Mouse (Mus musculus) heart, embryonic 14.5 days (tissue): Measurements from ENCODE around the gene Pax5. TPM values are rescaled to one million over a fixed set of nuclear protein-coding genes. Genes with fewer than 3 reads are reported as not detected.

Source experiments
- ATAC-seq: fragments of 200-750 bp; cut with Nextera tagmentation; 2 replicates; pipeline ENCODE4 v1.8.0; 2017; ENCODE audit warnings: low read depth, moderate TSS enrichment; ENCODE audit not compliant: insufficient number of reproducible peaks, insufficient read depth, low FRiP score
- H3K27ac ChIP-seq, 2 experiments: fragments of 200-500 bp in 1 of 2; fragments of 300-500 bp in 1 of 2; sonication (generic) in 1 of 2; replicated peaks in 1 of 2; 2 replicates each; pipeline ENCODE4 v1.5.1; 2012 to 2014; ENCODE audit warnings: low read depth in 2 of 2, low read length in 2 of 2, control low read depth in 1 of 2, mild to moderate bottlenecking in 1 of 2, mixed read lengths in 1 of 2; ENCODE audit not compliant: control insufficient read depth in 1 of 2, insufficient read depth in 1 of 2
- H3K27me3 ChIP-seq: fragments of 300-500 bp; sonication (generic); 2 replicates; pipeline ENCODE4 v1.6.1; 2014; ENCODE audit warnings: mild to moderate bottlenecking, low read length, control low read depth; ENCODE audit not compliant: control insufficient read depth, insufficient read depth
- H3K36me3 ChIP-seq: fragments of 300-500 bp; sonication (generic); 2 replicates; pipeline ENCODE4 v1.6.1; 2014; ENCODE audit warnings: mild to moderate bottlenecking, control low read depth, low read length, mixed read lengths; ENCODE audit not compliant: control insufficient read depth, insufficient read depth
- H3K4me1 ChIP-seq, 2 experiments: fragments of 200-500 bp in 1 of 2; fragments of 300-500 bp in 1 of 2; sonication (generic) in 1 of 2; 2 replicates each; pipeline ENCODE4 v1.6.1; 2012 to 2014; ENCODE audit warnings: low read length in 2 of 2, control low read depth in 1 of 2, mixed read lengths in 1 of 2; ENCODE audit not compliant: control insufficient read depth in 2 of 2, insufficient read depth in 2 of 2
- H3K4me2 ChIP-seq: fragments of 300-500 bp; sonication (generic); 2 replicates; pipeline ENCODE4 v1.6.1; 2014; ENCODE audit warnings: mild to moderate bottlenecking, low read length
- H3K4me3 ChIP-seq, 2 experiments: fragments of 200-500 bp in 1 of 2; fragments of 300-500 bp in 1 of 2; sonication (generic) in 1 of 2; 2 replicates each; pipeline ENCODE4 v1.5.1; 2012 to 2014; ENCODE audit warnings: low read length in 2 of 2, mild to moderate bottlenecking in 2 of 2, control low read depth in 1 of 2, low read depth in 1 of 2, moderate library complexity in 1 of 2; ENCODE audit not compliant: control insufficient read depth in 1 of 2, insufficient read depth in 1 of 2
- H3K9ac ChIP-seq: fragments of 300-500 bp; sonication (generic); 2 replicates; pipeline ENCODE4 v1.6.1; 2014; ENCODE audit warnings: mild to moderate bottlenecking, low read length
- H3K9me3 ChIP-seq: fragments of 300-500 bp; sonication (generic); 2 replicates; pipeline ENCODE4 v1.6.1; 2016; ENCODE audit warnings: low read length, control low read depth; ENCODE audit not compliant: control insufficient read depth
- WGBS: fragments of 180-500 bp; shearing (Covaris S2); extraction: QIAGEN DNeasy Blood & Tissue Kit; methylation state at CpG from one replicate; pipeline ENCODE4 v1.1.7; 2014; 5-methylcytosine and 5-hydroxymethylcytosine counted together
- polyA plus RNA-seq: library from polyadenylated mRNA; unstranded; fragments of >200 nt; fragmentation: Nextera tagmentation; extraction: Ambion mirVana; gene quantifications from 2 replicates; pipeline ENCODE4 v1.2.1, GENCODE M21; 2014

Gene Pax5
- polyA plus RNA-seq, 1 experiment from 2014 or later = not detected

DNA sequence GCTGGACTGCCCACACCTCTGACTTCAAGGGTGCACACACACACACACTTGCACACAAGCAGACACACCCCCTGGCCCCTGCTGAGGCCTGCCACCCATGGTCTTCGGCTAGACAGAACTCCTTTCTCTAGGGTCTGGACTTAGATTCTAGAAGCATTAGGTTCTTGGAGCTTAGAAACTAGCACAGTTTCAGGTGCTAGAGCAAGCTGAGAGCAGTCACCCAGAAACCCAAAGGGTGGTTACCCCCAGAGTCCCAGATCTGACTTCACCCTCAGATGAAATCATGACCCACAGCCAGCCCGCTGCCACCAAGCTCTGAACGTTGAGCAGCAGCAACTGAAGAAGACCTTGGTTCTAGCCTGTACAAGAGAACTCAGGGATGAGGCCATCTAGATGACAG, 38.8 kb downstream of the Pax5 start:
- H3K36me3 ChIP-seq = no peaks in the 10 kb centered on the region
- no peak for ATAC-seq
- no peaks in the 10 kb centered on the region for H3K4me1 ChIP-seq
- H3K4me3 ChIP-seq = no peak overlapping the region
- no peak overlapping the region for H3K4me2 ChIP-seq
- WGBS = 82% methylated on average over 3 of the region's 3 CpGs
- H3K27me3 ChIP-seq = peaks cover 9% of the 10 kb centered on the region
- H3K9ac ChIP-seq = no peak overlapping the region
- H3K9me3 ChIP-seq = no peaks in the 10 kb centered on the region
- H3K27ac ChIP-seq = no peak overlapping the region

GRCm38 (mm10) chr4:44671035-44671434, 39.3 kb downstream of the Pax5 start:
- 77% methylated on average over 2 of the region's 2 CpGs for WGBS
- no peaks in the 10 kb centered on the region for H3K9me3 ChIP-seq
- H3K4me2 ChIP-seq = no peak overlapping the region
- no peaks in the 10 kb centered on the region for H3K4me1 ChIP-seq
- no peaks in the 10 kb centered on the region for H3K36me3 ChIP-seq
- H3K4me3 ChIP-seq = no peak overlapping the region
- no peak overlapping the region for H3K9ac ChIP-seq
- ATAC-seq = no peak
- peaks cover 14% of the 10 kb centered on the region for H3K27me3 ChIP-seq
- H3K27ac ChIP-seq = no peak overlapping the region

- no peaks in the 10 kb centered on the region for H3K9me3 ChIP-seq
- H3K27me3 ChIP-seq = peaks cover 20% of the 10 kb centered on the region
- 76% methylated on average over 4 of the region's 4 CpGs for WGBS
- ATAC-seq = no peak
- H3K36me3 ChIP-seq = no peaks in the 10 kb centered on the region
- H3K4me1 ChIP-seq = no peaks in the 10 kb centered on the region
- H3K4me2 ChIP-seq = no peak overlapping the region
- H3K27ac ChIP-seq = no peak overlapping the region
- H3K9ac ChIP-seq = no peak overlapping the region
- H3K4me3 ChIP-seq = no peak overlapping the region
Observed at GRCm38 (mm10) chr4:44670380-44670779, 39.9 kb downstream of the Pax5 start.

GRCm38 (mm10) chr4:44669485-44670181, 40.7 kb downstream of the Pax5 start:
- no peak for ATAC-seq
- peaks cover 28% of the 10 kb centered on the region for H3K27me3 ChIP-seq
- H3K4me3 ChIP-seq = no peak overlapping the region
- WGBS = 81% methylated on average over 7 of the region's 7 CpGs
- no peaks in the 10 kb centered on the region for H3K4me1 ChIP-seq
- H3K9me3 ChIP-seq = no peaks in the 10 kb centered on the region
- no peak overlapping the region for H3K9ac ChIP-seq
- no peak overlapping the region for H3K4me2 ChIP-seq
- no peak overlapping the region for H3K27ac ChIP-seq
- no peaks in the 10 kb centered on the region for H3K36me3 ChIP-seq

GRCm38 (mm10) chr4:44668574-44668973, 41.7 kb downstream of the Pax5 start:
- no peak overlapping the region for H3K9ac ChIP-seq
- 0 out of 4 replicates have a peak, but pooled peaks cover 0 to under 1% of the 10 kb centered on the region in 2 experiments for H3K4me1 ChIP-seq
- H3K27me3 ChIP-seq = peaks cover 38% of the 10 kb centered on the region
- no peak for ATAC-seq
- H3K4me3 ChIP-seq = no peak overlapping the region
- no peaks in the 10 kb centered on the region for H3K36me3 ChIP-seq
- no peak overlapping the region for H3K4me2 ChIP-seq
- H3K27ac ChIP-seq = no peak overlapping the region
- WGBS = 66% methylated on average over 6 of the region's 6 CpGs
- H3K9me3 ChIP-seq = no peaks in the 10 kb centered on the region

GRCm38 (mm10) chr4:44668172-44668571, 42.1 kb downstream of the Pax5 start:
- 52% methylated on average over 3 of the region's 3 CpGs for WGBS
- 0 out of 4 replicates have a peak, but pooled peaks cover 0 to 3% of the 10 kb centered on the region in 2 experiments for H3K4me1 ChIP-seq
- H3K36me3 ChIP-seq = no peaks in the 10 kb centered on the region
- H3K9ac ChIP-seq = no peak overlapping the region
- H3K4me2 ChIP-seq = no peak overlapping the region
- H3K27me3 ChIP-seq = peaks cover 42% of the 10 kb centered on the region
- ATAC-seq = no peak
- no peak overlapping the region for H3K27ac ChIP-seq
- no peak overlapping the region for H3K4me3 ChIP-seq
- no peaks in the 10 kb centered on the region for H3K9me3 ChIP-seq

DNA sequence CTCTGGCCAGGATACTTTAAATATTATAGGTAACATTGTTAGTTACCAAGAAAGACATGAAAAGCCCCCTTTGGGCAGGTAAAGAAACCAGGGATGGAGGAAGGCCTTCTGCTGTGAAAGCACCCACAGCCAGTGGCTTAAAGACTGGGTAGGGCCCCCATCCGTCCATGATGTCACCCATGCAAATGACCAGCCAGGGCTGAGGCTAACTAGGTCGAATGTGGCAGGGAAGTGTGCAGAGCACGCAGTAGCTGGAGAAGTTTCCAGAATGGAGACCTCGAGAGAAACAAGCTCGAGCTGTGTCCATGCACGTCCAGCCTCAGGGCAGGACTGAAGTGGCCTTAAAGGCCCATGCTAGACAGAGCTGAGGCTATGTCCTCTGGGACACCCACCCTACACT, 42.9 kb downstream of the Pax5 start:
- no peak overlapping the region for H3K9ac ChIP-seq
- H3K27me3 ChIP-seq = peaks cover 47% of the 10 kb centered on the region
- WGBS = 65% methylated on average over 6 of the region's 6 CpGs
- no peak overlapping the region for H3K4me2 ChIP-seq
- no peaks in the 10 kb centered on the region for H3K9me3 ChIP-seq
- no peak overlapping the region for H3K4me3 ChIP-seq
- H3K36me3 ChIP-seq = no peaks in the 10 kb centered on the region
- no peak for ATAC-seq
- H3K27ac ChIP-seq = no peak overlapping the region
- H3K4me1 ChIP-seq = 0 out of 4 replicates have a peak, but pooled peaks cover 0 to 3% of the 10 kb centered on the region in 2 experiments

GRCm38 (mm10) chr4:44664767-44665056, 45.6 kb downstream of the Pax5 start:
- 0 out of 4 replicates have a peak, but pooled peaks cover 0 to 3% of the 10 kb centered on the region in 2 experiments for H3K4me1 ChIP-seq
- peak overlapping the region; percentile 52; the same call in 1 of the 2 replicates for H3K9ac ChIP-seq
- H3K27ac ChIP-seq = no peak overlapping the region
- H3K4me2 ChIP-seq = peak overlapping the region; percentile 98
- peak overlapping the region; percentile 51 to 57 for H3K4me3 ChIP-seq
- H3K36me3 ChIP-seq = no peaks in the 10 kb centered on the region
- 28% methylated on average over 6 of the region's 6 CpGs for WGBS
- H3K27me3 ChIP-seq = peaks cover 63% of the 10 kb centered on the region
- no peaks in the 10 kb centered on the region for H3K9me3 ChIP-seq
- no peak for ATAC-seq
